23 mouse cellular contexts compared by ENCODE assay signal in the genomic region with DNA sequence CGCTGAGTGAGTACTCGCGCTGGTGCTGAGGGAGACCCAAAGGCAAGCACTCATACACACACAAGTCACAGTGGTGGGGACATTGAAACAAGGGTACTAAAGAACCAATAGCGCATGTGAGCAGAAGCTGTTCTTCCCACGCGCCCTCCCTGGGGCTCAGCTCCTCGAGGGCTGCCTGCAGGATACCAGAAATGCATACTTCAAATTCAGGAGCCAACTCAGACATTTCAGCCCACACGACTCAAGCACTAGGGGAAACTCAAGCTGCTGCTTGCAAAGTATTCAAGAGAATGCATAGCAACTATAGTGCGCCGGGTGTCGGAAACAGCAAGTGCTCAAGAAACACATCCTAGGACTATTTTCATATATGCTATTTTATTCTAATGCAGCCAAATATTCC. TPM values are rescaled to one million over a fixed set of nuclear protein-coding genes. Genes with fewer than 3 reads are reported as not detected.
DNase-seq lines count a peak whose midpoint lies in the region; ATAC-seq and TF ChIP-seq lines count a peak whose summit lies in the region.
"Had no signal": no experiment of that assay in that cellular context is flagged by ENCODE, and none has a peak within 500 bp of the region (broad histone marks: within the 10 kb centered on the region; RNA-seq: fewer than 3 reads in every experiment).

No protein-coding gene starts in this region.

- H3K27me3 ChIP-seq in midbrain, postnatal 0 days (ENCODE audit: insufficient read depth, low read length) = no peaks in the 10 kb centered on the region
- H3K27me3 ChIP-seq in neural tube, embryonic 15.5 days (replicated peaks) = no peaks in the 10 kb centered on the region
- H3K27me3 ChIP-seq: embryonic facial prominence, embryonic 15.5 days; heart, embryonic 15.5 days; hindbrain, embryonic 12.5 days; kidney, embryonic 15.5 days; limb, embryonic 15.5 days; midbrain, embryonic 13.5 days had no signal

- 0 out of 2 replicates have a peak, but pooled peaks cover under 1% of the 10 kb centered on the region for H3K4me1 ChIP-seq in midbrain, postnatal 0 days (ENCODE audit: insufficient read depth, low read length)
- H3K4me1 ChIP-seq in neural tube, embryonic 15.5 days = peaks cover 18% of the 10 kb centered on the region

- peak overlapping the region; percentile 73 for H3K27ac ChIP-seq in left cerebral cortex, adult 2 months
- H3K27ac ChIP-seq in midbrain, postnatal 0 days (ENCODE audit: low read depth, low read length) = no peak overlapping the region
- H3K27ac ChIP-seq in neural tube, embryonic 15.5 days (replicated peaks) = no peak overlapping the region
- H3K27ac ChIP-seq: embryonic facial prominence, embryonic 15.5 days; forebrain, embryonic 12.5 days; heart, adult 2 months; heart, embryonic 15.5 days; hindbrain, embryonic 12.5 days; kidney, embryonic 15.5 days; limb, embryonic 15.5 days; midbrain, embryonic 13.5 days had no signal

- TF ChIP-seq CTCF in left cerebral cortex, adult 2 months (IDR thresholded peaks at IDR 0.05) = no peak
- no peak for TF ChIP-seq CTCF in midbrain, postnatal 0 days (IDR thresholded peaks at IDR 0.05)

- 65% methylated on average over 11 of the region's 11 CpGs for WGBS in midbrain, postnatal 0 days
- WGBS in neural tube, embryonic 15.5 days = 75% methylated on average over 11 of the region's 11 CpGs

- intact Hi-C loops in left cerebral cortex, postnatal 4 days (cut with DNase I) = no loop called here
- intact Hi-C loops in left cerebral cortex, adult 2 months (cut with DNase I) = loop anchor here (5.0 kb wide), 2 partner anchors 37 to 123 kb away; a partner anchor contains a TSS

- H3K4me2 ChIP-seq in midbrain, postnatal 0 days (ENCODE audit: low read depth, low read length, poor library complexity, severe bottlenecking) = no peak overlapping the region
- no peak overlapping the region for H3K4me2 ChIP-seq in neural tube, embryonic 15.5 days
- H3K4me2 ChIP-seq: embryonic facial prominence, embryonic 15.5 days; forebrain, embryonic 12.5 days; heart, embryonic 15.5 days; hindbrain, embryonic 12.5 days; kidney, embryonic 15.5 days; limb, embryonic 15.5 days; midbrain, embryonic 13.5 days had no signal

- no peak overlapping the region for H3K4me3 ChIP-seq in left cerebral cortex, adult 2 months
- H3K4me3 ChIP-seq in midbrain, postnatal 0 days (ENCODE audit: low read depth, low read length) = no peak overlapping the region
- no peak overlapping the region for H3K4me3 ChIP-seq in neural tube, embryonic 15.5 days (replicated peaks)
- H3K4me3 ChIP-seq: embryonic facial prominence, embryonic 15.5 days; forebrain, embryonic 12.5 days; gastrocnemius, adult 2 months; heart, adult 2 months; heart, embryonic 15.5 days; hindbrain, embryonic 12.5 days; kidney, embryonic 15.5 days; limb, embryonic 15.5 days; midbrain, embryonic 13.5 days; myocyte had no signal

- H3K36me3 ChIP-seq in midbrain, postnatal 0 days (ENCODE audit: insufficient read depth, low read length) = no peaks in the 10 kb centered on the region
- no peaks in the 10 kb centered on the region for H3K36me3 ChIP-seq in neural tube, embryonic 15.5 days
- H3K36me3 ChIP-seq: embryonic facial prominence, embryonic 15.5 days; forebrain, embryonic 12.5 days; heart, embryonic 15.5 days; hindbrain, embryonic 12.5 days; kidney, embryonic 15.5 days; limb, embryonic 15.5 days; midbrain, embryonic 13.5 days had no signal

- H3K9me3 ChIP-seq in midbrain, postnatal 0 days (ENCODE audit: low read length) = no peaks in the 10 kb centered on the region
- no peaks in the 10 kb centered on the region for H3K9me3 ChIP-seq in neural tube, embryonic 15.5 days (replicated peaks)
- H3K9me3 ChIP-seq: embryonic facial prominence, embryonic 15.5 days; forebrain, embryonic 12.5 days; heart, embryonic 15.5 days; hindbrain, embryonic 12.5 days; kidney, embryonic 15.5 days; limb, embryonic 15.5 days; midbrain, embryonic 13.5 days had no signal

- no peak overlapping the region for H3K9ac ChIP-seq in midbrain, postnatal 0 days (replicated peaks; ENCODE audit: low read length, poor library complexity, severe bottlenecking)
- no peak overlapping the region for H3K9ac ChIP-seq in neural tube, embryonic 15.5 days (replicated peaks)
- H3K9ac ChIP-seq: embryonic facial prominence, embryonic 15.5 days; forebrain, embryonic 12.5 days; heart, embryonic 15.5 days; hindbrain, embryonic 12.5 days; kidney, embryonic 15.5 days; limb, embryonic 15.5 days; midbrain, embryonic 13.5 days had no signal

- peak; percentile 66 for DNase-seq in left cerebral cortex, adult 11 months (ENCODE audit: low spot score)
- no peak for DNase-seq in left cerebral cortex, postnatal 4 days
- DNase-seq in frontal cortex, postnatal 10 days (ENCODE audit: low spot score in 2 of 2) = peak; percentile 36 to 64
- DNase-seq in left cerebral cortex, adult 2 months (ENCODE audit: extremely low spot score in 1 of 2, low spot score in 2 of 2) = peak; percentile 49 to 56
- DNase-seq in right cerebral cortex, postnatal 25 days = peak; percentile 76
- DNase-seq in midbrain, postnatal 0 days (ENCODE audit: low spot score) = no peak
- DNase-seq in ovary, postnatal 36 days (ENCODE audit: low spot score) = no peak
- DNase-seq: adrenal gland, adult 2 months; cerebellum, postnatal 14 days; embryo, embryonic 11 days; gastrocnemius, adult 2 months; heart, adult 2 months; lung, postnatal 4 days; retina, postnatal 1 day had no signal

- no peak for ATAC-seq in midbrain, postnatal 0 days (ENCODE audit: low FRiP score)
- ATAC-seq in neural tube, embryonic 15.5 days (ENCODE audit: low FRiP score) = no peak
- ATAC-seq: midbrain, embryonic 13.5 days had no signal

RNA-seq across cellular contexts. Expression of a gene that starts 3.7 kb away (rescaled TPM):
- 10 to 100 TPM; 36.3 to 37.4 TPM for total RNA-seq in left cerebral cortex, postnatal 4 days (2021)
- 10 to 100 TPM; 47.6 to 68.3 TPM for total RNA-seq in left cerebral cortex, adult 2 months (2021)
- total RNA-seq in midbrain, postnatal 0 days (2014; rRNA removed) = 23.3 and 26.3 TPM in 2 replicates
- 13.5 and 19.8 TPM in 2 replicates for polyA plus RNA-seq in midbrain, postnatal 0 days (2015; fragmentation: Nextera tagmentation; extraction: Ambion mirVana)
- 15.6 and 17.3 TPM in 2 replicates for polyA plus RNA-seq in neural tube, embryonic 15.5 days (2015; fragmentation: Nextera tagmentation; extraction: Ambion mirVana)

RNA-seq across cellular contexts. Expression of a gene that starts 37.9 kb away (rescaled TPM):
- 10 to 100 TPM; 31.9 to 37.2 TPM for total RNA-seq in left cerebral cortex, postnatal 4 days (2021)
- total RNA-seq in left cerebral cortex, adult 2 months (2021) = 10 to 100 TPM; 55.7 to 57.8 TPM
- total RNA-seq in midbrain, postnatal 0 days (2014; rRNA removed) = 34.5 and 35.3 TPM in 2 replicates
- 32.0 and 33.1 TPM in 2 replicates for polyA plus RNA-seq in midbrain, postnatal 0 days (2015; fragmentation: Nextera tagmentation; extraction: Ambion mirVana)
- 23.1 and 24.9 TPM in 2 replicates for polyA plus RNA-seq in neural tube, embryonic 15.5 days (2015; fragmentation: Nextera tagmentation; extraction: Ambion mirVana)

Comparison
In these comparisons a context has a peak if more than half of its experiments do, and no peak if none do; other contexts are left out.
1. DNase-seq: peak in left cerebral cortex, adult 11 months (single experiment), frontal cortex, postnatal 10 days (2 of 2), left cerebral cortex, adult 2 months (2 of 2) and right cerebral cortex, postnatal 25 days (single experiment); none in left cerebral cortex, postnatal 4 days (single experiment), midbrain, postnatal 0 days (single experiment) and ovary, postnatal 36 days (single experiment).